Mouse (Mus musculus) heart, embryonic 16.5 days (tissue): Measurements from ENCODE around the gene Thap2. TPM values are rescaled to one million over a fixed set of nuclear protein-coding genes. Genes with fewer than 3 reads are reported as not detected.
A peak's percentile ranks its signal among the peaks of the same experiment; 100 is the strongest.

Source experiments
- ATAC-seq: fragments of 200-750 bp; cut with Nextera tagmentation; replicated peaks from 2 replicates; pipeline ENCODE4 v1.8.0; 2017; ENCODE audit warnings: moderate number of reproducible peaks; ENCODE audit not compliant: insufficient read depth, low FRiP score; ENCODE audit errors: extremely low read depth
- H3K27ac ChIP-seq: fragments of 300-500 bp; sonication (generic); 2 replicates; pipeline ENCODE4 v1.5.1; 2014; ENCODE audit warnings: mild to moderate bottlenecking, low read length, control low read depth, moderate library complexity
- H3K27me3 ChIP-seq: fragments of 300-500 bp; sonication (generic); 2 replicates; pipeline ENCODE4 v1.6.1; 2014; ENCODE audit warnings: low read length, mixed read lengths; ENCODE audit not compliant: control insufficient read depth, insufficient read depth
- H3K36me3 ChIP-seq: fragments of 300-500 bp; sonication (generic); 2 replicates; pipeline ENCODE4 v1.6.1; 2014; ENCODE audit not compliant: control insufficient read depth, insufficient read depth
- H3K4me1 ChIP-seq: fragments of 300-500 bp; sonication (generic); 2 replicates; pipeline ENCODE4 v1.6.1; 2014; ENCODE audit warnings: low read length, mixed read lengths; ENCODE audit not compliant: control insufficient read depth, insufficient read depth
- H3K4me2 ChIP-seq: fragments of 300-500 bp; sonication (generic); 2 replicates; pipeline ENCODE4 v1.6.1; 2014; ENCODE audit warnings: low read depth, mild to moderate bottlenecking, control low read depth, low read length
- H3K4me3 ChIP-seq: fragments of 300-500 bp; sonication (generic); 2 replicates; pipeline ENCODE4 v1.5.1; 2014; ENCODE audit warnings: mild to moderate bottlenecking, control low read depth, low read length
- H3K9ac ChIP-seq: fragments of 300-500 bp; sonication (generic); 2 replicates; pipeline ENCODE4 v1.6.1; 2014; ENCODE audit warnings: low read length, control low read depth
- H3K9me3 ChIP-seq: fragments of 300-500 bp; sonication (generic); replicated peaks from 2 replicates; pipeline ENCODE4 v1.6.1; 2016; ENCODE audit warnings: low read length; ENCODE audit not compliant: control insufficient read depth
- WGBS: fragments of 180-500 bp; shearing (Covaris S2); extraction: QIAGEN DNeasy Blood & Tissue Kit; methylation state at CpG from one replicate; pipeline ENCODE4 v1.1.7; 2014; 5-methylcytosine and 5-hydroxymethylcytosine counted together
- polyA plus RNA-seq: library from polyadenylated mRNA; unstranded; fragments of >200 nt; fragmentation: Nextera tagmentation; extraction: Ambion mirVana; gene quantifications from 2 replicates; pipeline ENCODE4 v1.2.1, GENCODE M21; 2015

Thap2 gene
- 14.4 and 15.8 TPM in 2 replicates for polyA plus RNA-seq

GRCm38 (mm10) chr10:115384221-115385017, at the start of gene Thap2, which contains the start of gene Zfc3h1:
Gene Thap2, minus strand, starts transcription at chr10:115384443.
Gene Zfc3h1, plus strand, starts transcription at chr10:115384959.
- Histone ChIP-seq H3K4me3 (peak within 1 kb of the TSS; percentile 91), H3K4me1 (peaks cover 27% of the 10 kb centered on the region)
- under 1% methylated on average over 65 of the region's 65 CpGs for WGBS

GRCm38 (mm10) chr10:115425351-115425750, 41.1 kb upstream of the Thap2 start:
- Histone ChIP-seq H3K4me1 (no peaks in the 10 kb centered on the region), H3K36me3 (peaks cover 55% of the 10 kb centered on the region), H3K27ac (no peak overlapping the region), H3K4me2 (no peak overlapping the region), H3K9ac (no peak overlapping the region), H3K27me3 (no peaks in the 10 kb centered on the region), H3K4me3 (no peak overlapping the region), H3K9me3 (no peaks in the 10 kb centered on the region)
- no peak for ATAC-seq
- WGBS: 82% methylated on average over 2 of the region's 2 CpGs

More at GRCm38 (mm10) chr10:115384221-115385017, at the start of gene Thap2, which contains the start of gene Zfc3h1:
- Histone ChIP-seq H3K27ac (peak within 1 kb of the TSS; percentile 98), H3K4me2 (peak within 1 kb of the TSS; percentile 87), H3K9ac (peak within 1 kb of the TSS; percentile 98), H3K9me3 (no peaks in the 10 kb centered on the region), H3K27me3 (no peaks in the 10 kb centered on the region), H3K36me3 (peaks cover 5% of the 10 kb centered on the region; the same call in 1 of the 2 replicates)
- ATAC-seq: peak; percentile 96

- H3K4me2 ChIP-seq: no peak overlapping the region
- H3K27ac ChIP-seq: no peak overlapping the region
- no peak overlapping the region for H3K4me3 ChIP-seq
- WGBS: 70% methylated on average over 4 of the region's 4 CpGs
- H3K9ac ChIP-seq: no peak overlapping the region
- peaks cover 41% of the 10 kb centered on the region for H3K36me3 ChIP-seq
- no peaks in the 10 kb centered on the region for H3K9me3 ChIP-seq
- no peaks in the 10 kb centered on the region for H3K4me1 ChIP-seq
- ATAC-seq: no peak
- H3K27me3 ChIP-seq: no peaks in the 10 kb centered on the region
These were observed 37.7 kb upstream of the Thap2 start for GRCm38 (mm10) chr10:115421976-115422375.

- Histone ChIP-seq H3K27ac (no peak overlapping the region), H3K4me1 (no peaks in the 10 kb centered on the region), H3K9me3 (no peaks in the 10 kb centered on the region), H3K9ac (no peak overlapping the region), H3K36me3 (peaks cover 58% of the 10 kb centered on the region), H3K4me2 (no peak overlapping the region), H3K27me3 (no peaks in the 10 kb centered on the region), H3K4me3 (no peak overlapping the region)
- 67% methylated on average over 3 of the region's 3 CpGs for WGBS
- no peak for ATAC-seq
These were observed 29.8 kb upstream of the Thap2 start for GRCm38 (mm10) chr10:115414056-115414455.

- WGBS: 90% methylated on average over 2 of the region's 2 CpGs
- Histone ChIP-seq H3K4me2 (no peak overlapping the region), H3K4me3 (no peak overlapping the region), H3K9me3 (no peaks in the 10 kb centered on the region), H3K4me1 (no peaks in the 10 kb centered on the region), H3K36me3 (peaks cover 59% of the 10 kb centered on the region), H3K27ac (no peak overlapping the region), H3K27me3 (no peaks in the 10 kb centered on the region), H3K9ac (no peak overlapping the region)
- ATAC-seq: no peak
These were observed 29.3 kb upstream of the Thap2 start for GRCm38 (mm10) chr10:115413496-115413895.

- Histone ChIP-seq H3K27me3 (no peaks in the 10 kb centered on the region), H3K36me3 (peaks cover 54% of the 10 kb centered on the region), H3K9ac (no peak overlapping the region), H3K9me3 (no peaks in the 10 kb centered on the region), H3K27ac (no peak overlapping the region), H3K4me1 (no peaks in the 10 kb centered on the region), H3K4me3 (no peak overlapping the region), H3K4me2 (no peak overlapping the region)
- 65% methylated on average over 6 of the region's 6 CpGs for WGBS
- ATAC-seq: no peak
These were observed 22.1 kb upstream of the Thap2 start for GRCm38 (mm10) chr10:115406393-115406792.

GRCm38 (mm10) chr10:115391896-115392295, 7.7 kb upstream of the Thap2 start:
- no peak overlapping the region for H3K9ac ChIP-seq
- H3K4me1 ChIP-seq: peaks cover 10% of the 10 kb centered on the region
- 95% methylated on average over 1 of the region's 1 CpGs for WGBS
- no peak overlapping the region for H3K27ac ChIP-seq
- H3K9me3 ChIP-seq: no peaks in the 10 kb centered on the region
- H3K4me3 ChIP-seq: no peak overlapping the region
- H3K4me2 ChIP-seq: no peak overlapping the region
- ATAC-seq: no peak
- peaks cover 21% of the 10 kb centered on the region for H3K36me3 ChIP-seq
- no peaks in the 10 kb centered on the region for H3K27me3 ChIP-seq

DNA sequence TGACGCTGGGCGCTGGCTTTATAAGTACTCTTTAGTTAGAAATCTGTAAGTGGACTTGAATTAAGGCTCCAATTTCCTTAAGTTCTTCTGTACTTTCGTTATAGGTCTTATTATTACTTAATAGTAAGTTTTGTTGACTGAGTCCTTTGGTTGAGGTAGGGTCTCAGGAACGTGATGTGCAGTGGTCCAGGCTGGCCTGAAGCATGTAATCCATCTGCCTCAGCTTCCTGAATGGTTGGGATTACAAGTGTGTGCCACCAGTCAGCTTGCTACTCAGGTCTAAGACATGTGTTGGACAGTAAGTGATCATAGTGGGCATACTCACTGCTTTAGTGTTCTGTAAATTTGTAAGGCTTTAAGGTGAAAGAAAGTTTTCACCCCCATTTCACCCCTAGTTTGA, 6.8 kb upstream of the Thap2 start:
- no peak overlapping the region for H3K4me2 ChIP-seq
- no peak overlapping the region for H3K27ac ChIP-seq
- H3K27me3 ChIP-seq: no peaks in the 10 kb centered on the region
- no peaks in the 10 kb centered on the region for H3K9me3 ChIP-seq
- H3K4me1 ChIP-seq: peaks cover 12% of the 10 kb centered on the region
- no peak overlapping the region for H3K4me3 ChIP-seq
- peaks cover 21% of the 10 kb centered on the region for H3K36me3 ChIP-seq
- WGBS: 87% methylated on average over 4 of the region's 4 CpGs
- no peak for ATAC-seq
- no peak overlapping the region for H3K9ac ChIP-seq

DNA sequence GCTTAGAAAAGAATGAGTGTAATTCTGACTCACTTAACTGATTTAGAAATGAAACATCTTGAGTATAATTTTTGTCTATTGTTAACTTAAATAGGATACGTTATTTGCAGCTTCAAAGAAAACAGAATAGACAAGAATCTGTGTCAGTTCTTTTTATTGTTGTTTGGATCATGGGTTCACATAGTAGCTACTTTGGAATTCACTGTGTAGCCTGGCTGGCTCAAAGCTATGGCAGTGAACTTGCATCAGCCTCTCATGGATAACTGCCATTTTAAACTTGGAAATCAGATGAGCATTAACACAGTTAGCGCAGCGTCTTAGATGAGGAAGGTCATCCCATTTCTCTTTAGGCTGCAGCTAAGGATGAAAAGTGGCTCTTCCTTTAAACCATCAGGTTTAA, 3.6 kb upstream of the Thap2 start:
- no peak overlapping the region for H3K4me3 ChIP-seq
- H3K4me1 ChIP-seq: peaks cover 17% of the 10 kb centered on the region
- no peak for ATAC-seq
- no peak overlapping the region for H3K9ac ChIP-seq
- H3K4me2 ChIP-seq: no peak overlapping the region
- H3K27ac ChIP-seq: no peak overlapping the region
- H3K27me3 ChIP-seq: no peaks in the 10 kb centered on the region
- H3K36me3 ChIP-seq: peaks cover 10% of the 10 kb centered on the region; the same call in 1 of the 2 replicates
- no peaks in the 10 kb centered on the region for H3K9me3 ChIP-seq
- WGBS: 80% methylated on average over 3 of the region's 3 CpGs
